12 mouse cellular contexts compared by ENCODE assay signal in genomic region chr3:116771597-116771996, GRCm38 (mm10). TPM values are rescaled to one million over a fixed set of nuclear protein-coding genes. Genes with fewer than 3 reads are reported as not detected.
DNase-seq lines count a peak whose midpoint lies in the region; ATAC-seq and TF ChIP-seq lines count a peak whose summit lies in the region.
"Had no signal": no experiment of that assay in that cellular context is flagged by ENCODE, and none has a peak within 500 bp of the region (broad histone marks: within the 10 kb centered on the region; RNA-seq: fewer than 3 reads in every experiment).

No protein-coding gene starts in this region.

- no peaks in the 10 kb centered on the region for H3K27me3 ChIP-seq in intestine, postnatal 0 days (replicated peaks; ENCODE audit: control insufficient read depth, insufficient read depth, low read length)
- no peaks in the 10 kb centered on the region for H3K27me3 ChIP-seq in intestine, embryonic 16.5 days (replicated peaks; ENCODE audit: control insufficient read depth, insufficient read depth, low read length)
- H3K27me3 ChIP-seq: forebrain, embryonic 12.5 days; limb, embryonic 12.5 days; stomach, embryonic 15.5 days had no signal

- peak; percentile 28 to 33 for DNase-seq in cerebellum, postnatal 10 days
- DNase-seq in lung, postnatal 10 days, result peak; percentile 28
- no peak for DNase-seq in lung, adult 2 months
- peak; percentile 8 to 22 for DNase-seq in kidney, postnatal 36 days
- DNase-seq in gastrocnemius, postnatal 14 days, result no peak

- H3K4me3 ChIP-seq in intestine, postnatal 0 days (ENCODE audit: low read depth, low read length), result no peak overlapping the region
- no peak overlapping the region for H3K4me3 ChIP-seq in intestine, embryonic 16.5 days (ENCODE audit: low read length)
- H3K4me3 ChIP-seq in lung, adult 2 months (replicated peaks; ENCODE audit: extremely low read depth, low read depth, low read length), result no peak overlapping the region
- H3K4me3 ChIP-seq: embryonic facial prominence, embryonic 10.5 days; forebrain, embryonic 12.5 days; limb, embryonic 12.5 days; stomach, embryonic 15.5 days had no signal

- no peak for ATAC-seq in cerebellum, adult (ENCODE audit: insufficient number of reproducible peaks, low FRiP score, low TSS enrichment)
- no peak for ATAC-seq in intestine, postnatal 0 days
- ATAC-seq in intestine, embryonic 16.5 days, result no peak

- WGBS in intestine, postnatal 0 days, result 82% methylated on average over 2 of the region's 2 CpGs
- 84% methylated on average over 2 of the region's 2 CpGs for WGBS in intestine, embryonic 16.5 days
- 80% methylated on average over 2 of the region's 2 CpGs for WGBS in lung, adult 2 months

- H3K4me1 ChIP-seq in intestine, postnatal 0 days (replicated peaks; ENCODE audit: control insufficient read depth, insufficient read depth, low read length), result no peaks in the 10 kb centered on the region
- no peaks in the 10 kb centered on the region for H3K4me1 ChIP-seq in intestine, embryonic 16.5 days (ENCODE audit: control insufficient read depth, insufficient read depth, low read length)
- no peaks in the 10 kb centered on the region for H3K4me1 ChIP-seq in lung, adult 2 months (ENCODE audit: control insufficient read depth, insufficient read depth, low read length)
- H3K4me1 ChIP-seq: embryonic facial prominence, embryonic 10.5 days; forebrain, embryonic 12.5 days; limb, embryonic 12.5 days; stomach, embryonic 15.5 days had no signal

- H3K9ac ChIP-seq in intestine, postnatal 0 days (ENCODE audit: low read depth, low read length), result no peak overlapping the region
- no peak overlapping the region for H3K9ac ChIP-seq in intestine, embryonic 16.5 days (ENCODE audit: low read depth, low read length)
- H3K9ac ChIP-seq: forebrain, embryonic 12.5 days; limb, embryonic 12.5 days; stomach, embryonic 15.5 days had no signal

- intact Hi-C loops in gastrocnemius, postnatal 14 days (cut with DNase I; ENCODE audit: low total_unique reads), result loop anchor here (10.0 kb wide), 1 partner anchor 63 kb away; no protein-coding TSS in a partner anchor

- no peak overlapping the region for H3K4me2 ChIP-seq in intestine, postnatal 0 days (replicated peaks; ENCODE audit: low read depth)
- H3K4me2 ChIP-seq in intestine, embryonic 16.5 days (ENCODE audit: low read depth, low read length), result no peak overlapping the region
- H3K4me2 ChIP-seq: forebrain, embryonic 12.5 days; limb, embryonic 12.5 days; stomach, embryonic 15.5 days had no signal

- TF ChIP-seq CTCF in intestine, postnatal 0 days (IDR thresholded peaks at IDR 0.05; ENCODE audit: low read depth), result peak; percentile 70
- no peak for TF ChIP-seq CTCF in lung, adult 2 months (IDR thresholded peaks at IDR 0.05; ENCODE audit: insufficient read depth, low read length)

- H3K9me3 ChIP-seq in intestine, postnatal 0 days (ENCODE audit: control insufficient read depth), result no peaks in the 10 kb centered on the region
- no peaks in the 10 kb centered on the region for H3K9me3 ChIP-seq in intestine, embryonic 16.5 days (ENCODE audit: control insufficient read depth, low read length)
- H3K9me3 ChIP-seq: embryonic facial prominence, embryonic 10.5 days; forebrain, embryonic 12.5 days; limb, embryonic 12.5 days; stomach, embryonic 15.5 days had no signal

- H3K27ac ChIP-seq in intestine, postnatal 0 days (ENCODE audit: low read depth, low read length), result no peak overlapping the region
- no peak overlapping the region for H3K27ac ChIP-seq in intestine, embryonic 16.5 days (ENCODE audit: low read length)
- H3K27ac ChIP-seq: embryonic facial prominence, embryonic 10.5 days; forebrain, embryonic 12.5 days; limb, embryonic 12.5 days; stomach, embryonic 15.5 days had no signal

- H3K36me3 ChIP-seq in intestine, postnatal 0 days (ENCODE audit: control insufficient read depth, insufficient read depth), result peaks cover 48% of the 10 kb centered on the region
- peaks cover 6% of the 10 kb centered on the region; the same call in 1 of the 2 replicates for H3K36me3 ChIP-seq in intestine, embryonic 16.5 days (ENCODE audit: control insufficient read depth, insufficient read depth, low read length)

- TF ChIP-seq POLR2A in lung, adult 2 months (IDR thresholded peaks at IDR 0.05; ENCODE audit: borderline replicate concordance, extremely low read depth, low read depth, low read length), result no peak

RNA-seq across cellular contexts. Expression of gene Agl, which starts 36.4 kb away (rescaled TPM):
- polyA plus RNA-seq in intestine, postnatal 0 days (2015; fragmentation: Nextera tagmentation; extraction: Ambion mirVana), result 6.3 and 6.9 TPM in 2 replicates
- polyA plus RNA-seq in intestine, embryonic 16.5 days (2015; fragmentation: Nextera tagmentation; extraction: Ambion mirVana), result 9.9 and 10.3 TPM in 2 replicates
- polyA plus RNA-seq in lung, adult 2 months (2012; rRNA removed), result 4.2 and 9.2 TPM in 2 replicates
- total RNA-seq in gastrocnemius, postnatal 14 days (2021), result 100 to 1,000 TPM; 546 to 661 TPM

RNA-seq across cellular contexts. Expression of gene Slc35a3, which starts 59.0 kb away (rescaled TPM):
- polyA plus RNA-seq in intestine, postnatal 0 days (2015; fragmentation: Nextera tagmentation; extraction: Ambion mirVana), result 19.1 and 20.0 TPM in 2 replicates
- 19.8 and 21.5 TPM in 2 replicates for polyA plus RNA-seq in intestine, embryonic 16.5 days (2015; fragmentation: Nextera tagmentation; extraction: Ambion mirVana)
- polyA plus RNA-seq in lung, adult 2 months (2012; rRNA removed), result 6.3 and 7.5 TPM in 2 replicates
- 1 to 10 TPM; 8.2 to 8.9 TPM for total RNA-seq in gastrocnemius, postnatal 14 days (2021)

Comparison
In these comparisons a context has a peak if more than half of its experiments do, and no peak if none do; other contexts are left out.
1. DNase-seq: peak in cerebellum, postnatal 10 days (2 of 2), lung, postnatal 10 days (single experiment) and kidney, postnatal 36 days (2 of 2); none in lung, adult 2 months (single experiment) and gastrocnemius, postnatal 14 days (single experiment).